Mouse (Mus musculus) splenic B cell, adult 2 months (primary cell): ENCODE results near the gene Clcn7.
A peak's percentile ranks its signal among the peaks of the same experiment; 100 is the strongest.
"Not testable (repeated sequence)": the region's sequence is repeated elsewhere in the genome, so short reads cannot be mapped to it uniquely, and the experiment has no call there.

Experiments used
- DNase-seq: peaks from one replicate; pipeline ENCODE4 v3.0.0-alpha.2; 2011; ENCODE audit warnings: low read depth, low spot score
- H3K27me3 ChIP-seq: 2 replicates; pipeline ENCODE4 v1.6.1; 2012; ENCODE audit warnings: mild to moderate bottlenecking, low read length, moderate library complexity, mixed read lengths; ENCODE audit not compliant: control insufficient read depth, poor library complexity, insufficient read depth, severe bottlenecking
- H3K36me3 ChIP-seq: 2 replicates; pipeline ENCODE4 v1.6.1; 2012; ENCODE audit warnings: mild to moderate bottlenecking, low read length, moderate library complexity, mixed read lengths; ENCODE audit not compliant: control insufficient read depth, poor library complexity, insufficient read depth, severe bottlenecking

Clcn7 gene

GRCm38 (mm10) chr17:25114908-25115645 is 18.1 kb upstream of the Clcn7 start:
- Histone ChIP-seq H3K36me3 (no peaks in the 10 kb centered on the region; the same call in 1 of the 2 replicates), H3K27me3 (no peaks in the 10 kb centered on the region)
- DNase-seq = no peak

DNA sequence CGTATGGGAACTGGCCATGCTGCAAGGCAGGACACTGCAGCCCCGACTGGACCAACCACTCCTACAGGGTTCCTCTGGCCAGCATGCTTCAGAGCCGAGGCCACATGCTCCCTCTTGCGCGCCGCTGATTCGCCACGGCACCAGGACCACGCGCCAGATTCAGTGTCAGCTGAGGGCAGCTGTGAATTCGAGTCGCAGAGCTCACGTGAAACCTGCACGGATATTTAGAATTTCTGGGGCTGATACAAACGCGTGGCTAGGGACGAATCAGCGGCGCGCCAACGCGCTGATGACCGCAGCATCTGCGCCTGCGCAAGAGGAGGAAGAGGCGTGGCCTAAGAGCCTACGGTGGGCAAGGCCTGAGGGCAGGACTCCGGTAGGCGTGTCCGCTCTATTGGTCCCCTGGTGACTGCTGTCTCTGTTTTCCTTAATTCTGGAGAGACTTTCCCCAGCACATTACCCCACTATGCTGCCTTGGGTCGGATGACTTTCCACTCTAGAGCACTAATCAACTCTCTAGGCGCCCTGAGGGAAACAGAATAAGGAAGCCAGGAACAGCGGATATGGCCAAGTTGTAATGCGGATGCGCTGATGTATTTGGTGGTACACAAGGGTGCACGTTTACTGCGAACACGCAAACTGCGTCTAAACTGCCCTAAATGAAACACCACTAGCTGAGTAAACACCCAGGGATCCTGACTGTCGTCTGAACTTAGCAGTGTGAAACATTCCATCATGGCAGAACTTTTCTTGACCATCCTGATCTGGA is 17.3 kb upstream of the Clcn7 start, which contains the start of gene Telo2:
Telo2 (minus strand) TSS at position 304 of the 769 bp plus-strand sequence.
- H3K27me3 ChIP-seq = no peaks in the 10 kb centered on the region

GRCm38 (mm10) chr17:25117263-25117662 is 15.9 kb upstream of the Clcn7 start:
- Histone ChIP-seq H3K36me3 (no peaks in the 10 kb centered on the region; the same call in 1 of the 2 replicates), H3K27me3 (no peaks in the 10 kb centered on the region)
- DNase-seq = peak; percentile 36

More for the DNA sequence above, 17.3 kb upstream of the Clcn7 start, which contains the start of gene Telo2:
- peak; percentile 94 for DNase-seq
- H3K36me3 ChIP-seq = no peaks in the 10 kb centered on the region; the same call in 1 of the 2 replicates

- Histone ChIP-seq H3K36me3 (no peaks in the 10 kb centered on the region), H3K27me3 (no peaks in the 10 kb centered on the region)
- no peak for DNase-seq
These were observed 12.8 kb upstream of the Clcn7 start, which contains the start of gene Ptx4 for GRCm38 (mm10) chr17:25120406-25120805. Ptx4 (plus strand) TSS chr17:25120760.

- H3K36me3 ChIP-seq = no peaks in the 10 kb centered on the region
- DNase-seq = peak; percentile 65
- no peaks in the 10 kb centered on the region for H3K27me3 ChIP-seq
These were observed 9.2 kb upstream of the Clcn7 start for GRCm38 (mm10) chr17:25123979-25124378.

- not testable (repeated sequence) for H3K36me3 ChIP-seq, H3K27me3 ChIP-seq, DNase-seq
These were observed 7.6 kb upstream of the Clcn7 start for GRCm38 (mm10) chr17:25125442-25126060.

DNA sequence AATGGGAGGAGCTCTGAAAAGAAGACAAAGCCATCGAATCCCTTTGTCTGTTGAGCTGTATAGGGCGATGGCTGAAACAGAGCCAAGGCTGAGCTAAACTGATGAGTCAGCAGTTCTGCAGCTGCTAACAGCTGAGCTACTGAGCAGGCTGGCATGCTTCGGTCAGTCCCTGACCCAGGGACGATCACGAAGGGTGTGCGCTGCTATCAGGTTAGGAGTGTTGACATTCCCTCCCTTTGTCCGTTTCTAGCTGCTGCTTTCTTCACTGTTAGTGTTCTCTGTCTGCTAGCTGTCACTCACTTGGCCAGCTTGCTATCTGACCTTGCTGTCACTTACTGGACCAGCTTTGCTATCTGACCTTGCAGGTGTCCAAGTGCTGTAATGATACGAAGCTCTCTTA is 6.1 kb upstream of the Clcn7 start:
- Histone ChIP-seq H3K27me3 (no peaks in the 10 kb centered on the region; the same call in 1 of the 2 replicates), H3K36me3 (no peaks in the 10 kb centered on the region)
- no peak for DNase-seq

GRCm38 (mm10) chr17:25127681-25128080 is 5.5 kb upstream of the Clcn7 start:
- Histone ChIP-seq H3K36me3 (no peaks in the 10 kb centered on the region), H3K27me3 (no peaks in the 10 kb centered on the region; the same call in 1 of the 2 replicates)
- no peak for DNase-seq

DNA sequence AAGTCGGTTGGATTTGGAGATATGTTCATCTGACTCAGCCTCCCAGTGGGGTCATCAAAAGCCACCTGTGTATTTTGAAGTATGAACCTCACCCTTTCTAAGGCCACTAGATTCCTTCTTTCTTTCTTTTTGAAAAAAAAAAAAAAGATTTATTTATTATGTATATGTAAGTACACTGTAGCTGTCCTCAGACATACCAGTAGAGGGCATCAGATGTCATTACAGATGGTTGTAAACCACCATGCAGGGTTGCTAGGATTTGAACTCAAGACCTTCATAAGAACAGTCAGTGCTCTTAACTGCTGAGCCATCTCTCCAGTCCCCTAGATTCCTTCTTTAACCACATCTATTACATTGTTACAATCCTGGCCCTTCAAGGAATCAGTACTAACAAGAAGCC is 3.1 kb upstream of the Clcn7 start:
- DNase-seq = peak; percentile 59

DNA sequence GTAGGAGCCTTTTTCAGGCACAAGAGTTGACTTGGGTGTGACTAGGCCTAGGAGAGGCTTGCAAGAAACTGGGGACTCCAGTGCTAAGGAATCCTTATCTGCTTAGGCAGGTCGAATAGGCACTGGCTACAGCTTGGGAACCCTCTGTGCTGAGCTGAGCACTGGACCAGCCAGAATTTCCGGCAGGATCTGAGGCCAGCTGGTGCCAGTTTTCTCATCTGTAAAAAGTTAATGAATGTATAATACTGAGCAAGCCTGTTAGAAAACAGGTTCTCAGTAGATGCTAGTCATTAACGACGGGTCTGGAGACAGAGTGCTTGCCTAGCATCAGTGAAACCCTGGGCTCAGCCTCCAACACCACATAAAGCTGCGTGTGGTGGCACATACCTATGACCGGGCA is 2.4 kb downstream of the Clcn7 start:
- no peaks in the 10 kb centered on the region for H3K27me3 ChIP-seq
- H3K36me3 ChIP-seq = no peaks in the 10 kb centered on the region; the same call in 1 of the 2 replicates
- no peak for DNase-seq

More for the DNA sequence above, 3.1 kb upstream of the Clcn7 start:
- Histone ChIP-seq H3K36me3 (no peaks in the 10 kb centered on the region), H3K27me3 (no peaks in the 10 kb centered on the region; the same call in 1 of the 2 replicates)

GRCm38 (mm10) chr17:25138803-25139202 is 5.6 kb downstream of the Clcn7 start:
- Histone ChIP-seq H3K27me3 (no peaks in the 10 kb centered on the region), H3K36me3 (peaks cover under 1% of the 10 kb centered on the region)
- DNase-seq = no peak

- peaks cover 2% of the 10 kb centered on the region for H3K36me3 ChIP-seq
- peak; percentile 24 for DNase-seq
- H3K27me3 ChIP-seq = no peaks in the 10 kb centered on the region
These were observed 6.8 kb downstream of the Clcn7 start for GRCm38 (mm10) chr17:25139960-25140359.

- H3K27me3 ChIP-seq = no peaks in the 10 kb centered on the region
- peaks cover 7% of the 10 kb centered on the region for H3K36me3 ChIP-seq
- DNase-seq = no peak
These were observed 29.0 kb downstream of the Clcn7 start, which contains the start of gene Ccdc154 for GRCm38 (mm10) chr17:25162161-25162560. Ccdc154 (plus strand) TSS chr17:25162461.

- DNase-seq = no peak
- no peaks in the 10 kb centered on the region for H3K27me3 ChIP-seq
- peaks cover 6% of the 10 kb centered on the region for H3K36me3 ChIP-seq
These were observed 30.2 kb downstream of the Clcn7 start for GRCm38 (mm10) chr17:25163387-25163786.
